Mouse (Mus musculus) stomach, postnatal 0 days (tissue): ENCODE results near the gene Vegfc. TPM values are rescaled to one million over a fixed set of nuclear protein-coding genes. Genes with fewer than 3 reads are reported as not detected.

Source experiments
- ATAC-seq: fragments of 200-750 bp; cut with Nextera tagmentation; 2 replicates; pipeline ENCODE4 v1.8.0; 2017; ENCODE audit not compliant: low FRiP score, low TSS enrichment
- DNase-seq: peaks from one replicate; pipeline ENCODE4 v3.0.0-alpha.2; 2016; ENCODE audit warnings: low spot score
- H3K27ac ChIP-seq: fragments of 300-500 bp; sonication (generic); replicated peaks from 2 replicates; pipeline ENCODE4 v1.5.1; 2014; ENCODE audit warnings: mild to moderate bottlenecking, control low read depth
- H3K27me3 ChIP-seq: fragments of 300-500 bp; sonication (generic); 2 replicates; pipeline ENCODE4 v1.6.1; 2014; ENCODE audit warnings: low read length; ENCODE audit not compliant: control insufficient read depth, insufficient read depth
- H3K36me3 ChIP-seq: fragments of 300-500 bp; sonication (generic); 2 replicates; pipeline ENCODE4 v1.6.1; 2014; ENCODE audit warnings: low read length, mixed read lengths; ENCODE audit not compliant: control insufficient read depth, insufficient read depth
- H3K4me1 ChIP-seq: fragments of 300-500 bp; sonication (generic); replicated peaks from 2 replicates; pipeline ENCODE4 v1.6.1; 2014; ENCODE audit warnings: antibody characterized with exemption; ENCODE audit not compliant: control insufficient read depth, insufficient read depth
- H3K4me2 ChIP-seq: fragments of 300-500 bp; sonication (generic); replicated peaks from 2 replicates; pipeline ENCODE4 v1.6.1; 2014; ENCODE audit warnings: low read depth, mild to moderate bottlenecking, control low read depth, moderate library complexity
- H3K4me3 ChIP-seq: fragments of 300-500 bp; sonication (generic); 2 replicates; pipeline ENCODE4 v1.5.1; 2014; ENCODE audit warnings: low read depth, low read length, control low read depth
- H3K9ac ChIP-seq: fragments of 300-500 bp; sonication (generic); 2 replicates; pipeline ENCODE4 v1.6.1; 2014; ENCODE audit warnings: mild to moderate bottlenecking, low read length, control low read depth, mixed read lengths
- H3K9me3 ChIP-seq: fragments of 300-500 bp; sonication (generic); 2 replicates; pipeline ENCODE4 v1.6.1; 2016; ENCODE audit warnings: low read length; ENCODE audit not compliant: control insufficient read depth
- CTCF ChIP-seq: IDR thresholded peaks from 2 replicates; pipeline ENCODE4 v1.5.1; 2016; ENCODE audit warnings: antibody characterized with exemption, low read depth, mild to moderate bottlenecking, moderate library complexity
- EP300 ChIP-seq: optimal IDR thresholded peaks from 2 replicates; pipeline ENCODE3; 2016; ENCODE audit warnings: antibody characterized with exemption
- WGBS: fragments of 180-500 bp; shearing (Covaris S2); extraction: QIAGEN DNeasy Blood & Tissue Kit; methylation state at CpG from one replicate; pipeline ENCODE4 v1.1.7; 2014; 5-methylcytosine and 5-hydroxymethylcytosine counted together
- polyA plus RNA-seq: library from polyadenylated mRNA; unstranded; fragments of >200 nt; fragmentation: Nextera tagmentation; extraction: Ambion mirVana; gene quantifications from 2 replicates; pipeline ENCODE4 v1.2.1, GENCODE M21; 2015

The Vegfc gene
- polyA plus RNA-seq, 1 experiment from 2014 or later: 3.1 TPM

- Histone ChIP-seq H3K4me3 (no peak overlapping the region), H3K27me3 (no peaks in the 10 kb centered on the region), H3K9ac (no peak overlapping the region), H3K27ac (no peak overlapping the region), H3K9me3 (no peaks in the 10 kb centered on the region), H3K36me3 (no peaks in the 10 kb centered on the region), H3K4me1 (no peaks in the 10 kb centered on the region), H3K4me2 (no peak overlapping the region)
- DNase-seq (no peak), ATAC-seq (no peak)
- 79% methylated on average over 2 of the region's 2 CpGs for WGBS
- TF ChIP-seq CTCF (no peak), EP300 (no peak)
Observed at GRCm38 (mm10) chr8:54087114-54087513, 9.7 kb downstream of the Vegfc start.

GRCm38 (mm10) chr8:54089204-54089603 is 11.8 kb downstream of the Vegfc start:
- H3K4me3 ChIP-seq: no peak overlapping the region
- no peaks in the 10 kb centered on the region for H3K36me3 ChIP-seq
- no peak overlapping the region for H3K4me2 ChIP-seq
- H3K4me1 ChIP-seq: no peaks in the 10 kb centered on the region
- no peaks in the 10 kb centered on the region for H3K27me3 ChIP-seq
- DNase-seq (no peak), ATAC-seq (no peak)
- H3K9me3 ChIP-seq: no peaks in the 10 kb centered on the region
- 20% methylated on average over 4 of the region's 4 CpGs for whole genome bisulfite sequencing
- TF ChIP-seq CTCF: no peak
- no peak for TF ChIP-seq EP300
- no peak overlapping the region for H3K9ac ChIP-seq
- no peak overlapping the region for H3K27ac ChIP-seq

- Histone ChIP-seq H3K36me3 (no peaks in the 10 kb centered on the region), H3K4me3 (no peak overlapping the region), H3K4me1 (no peaks in the 10 kb centered on the region), H3K4me2 (no peak overlapping the region), H3K9ac (no peak overlapping the region), H3K27ac (no peak overlapping the region), H3K27me3 (no peaks in the 10 kb centered on the region), H3K9me3 (no peaks in the 10 kb centered on the region)
- DNase-seq (no peak), ATAC-seq (no peak)
- 65% methylated on average over 2 of the region's 2 CpGs for WGBS
- TF ChIP-seq EP300 (no peak), CTCF (no peak)
Observed at GRCm38 (mm10) chr8:54089901-54090300, 12.5 kb downstream of the Vegfc start.

GRCm38 (mm10) chr8:54100058-54100457 is 22.7 kb downstream of the Vegfc start:
- Histone ChIP-seq H3K36me3 (no peaks in the 10 kb centered on the region), H3K4me1 (no peaks in the 10 kb centered on the region), H3K27ac (no peak overlapping the region), H3K9ac (no peak overlapping the region), H3K4me2 (no peak overlapping the region), H3K4me3 (no peak overlapping the region), H3K9me3 (no peaks in the 10 kb centered on the region), H3K27me3 (no peaks in the 10 kb centered on the region)
- TF ChIP-seq EP300 (no peak), CTCF (no peak)
- DNase-seq: no peak
- no peak for ATAC-seq
- WGBS: 45% methylated on average over 6 of the region's 6 CpGs

DNA sequence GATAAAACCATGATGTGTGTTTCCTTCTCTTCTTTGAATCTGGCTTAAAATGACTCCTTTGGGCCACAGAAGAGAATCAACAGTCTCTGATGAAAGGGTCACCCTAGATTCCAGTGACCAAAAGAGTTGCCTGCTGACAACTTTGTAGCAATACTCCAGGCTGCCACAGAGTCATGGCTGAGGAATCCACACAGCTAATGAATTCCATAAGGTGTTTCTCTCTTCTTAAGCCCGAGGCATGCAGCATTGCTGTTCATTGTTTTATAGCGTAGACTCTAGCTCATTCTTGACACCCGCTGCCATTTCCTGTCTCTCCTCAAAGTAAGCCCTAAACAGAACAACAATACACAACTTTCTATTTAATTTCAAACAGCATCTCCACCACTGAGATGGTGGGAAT is 37.2 kb downstream of the Vegfc start:
- H3K9me3 ChIP-seq: no peaks in the 10 kb centered on the region

GRCm38 (mm10) chr8:54120115-54120514 is 42.7 kb downstream of the Vegfc start:
- Histone ChIP-seq H3K9ac (no peak overlapping the region), H3K27me3 (no peaks in the 10 kb centered on the region), H3K4me3 (no peak overlapping the region), H3K4me2 (no peak overlapping the region), H3K4me1 (no peaks in the 10 kb centered on the region), H3K27ac (no peak overlapping the region), H3K9me3 (no peaks in the 10 kb centered on the region), H3K36me3 (no peaks in the 10 kb centered on the region)
- no peak for ATAC-seq
- TF ChIP-seq CTCF (no peak), EP300 (no peak)
- WGBS: 91% methylated on average over 7 of the region's 7 CpGs
- DNase-seq: no peak

More for the DNA sequence above, 37.2 kb downstream of the Vegfc start:
- Histone ChIP-seq H3K4me2 (no peak overlapping the region), H3K9ac (no peak overlapping the region), H3K36me3 (no peaks in the 10 kb centered on the region), H3K4me3 (no peak overlapping the region), H3K27ac (no peak overlapping the region), H3K27me3 (no peaks in the 10 kb centered on the region), H3K4me1 (no peaks in the 10 kb centered on the region)
- no peak for TF ChIP-seq CTCF
- TF ChIP-seq EP300: no peak
- no peak for ATAC-seq
- WGBS: 65% methylated on average over 3 of the region's 3 CpGs
- no peak for DNase-seq
